Mouse (Mus musculus): ENCODE measurements at regions not wholly inside any gene's neighbourhood (a gene's known extent, or its start where the extent isn't known, plus 50 kb on each side); places are given as distances from the start of the nearest gene placed in this dataset.

GRCm38 (mm10) chr2:166487688-166488087 is 225.9 kb downstream of the Prex1 start:
- no peak for TF ChIP-seq CTCF (IDR thresholded peaks at IDR 0.05)
- no peak for TF ChIP-seq EP300 (IDR thresholded peaks at IDR 0.05; ENCODE audit: insufficient read depth, low read depth, low read length)
- TF ChIP-seq POLR2A (IDR thresholded peaks at IDR 0.05; ENCODE audit: insufficient read depth, low read depth, low read length), result no peak

All from heart, adult 2 months (tissue).